Mouse (Mus musculus) stomach, embryonic 15.5 days (tissue): Measurements from ENCODE around the gene Plxdc2. TPM values are rescaled to one million over a fixed set of nuclear protein-coding genes. Genes with fewer than 3 reads are reported as not detected.
"Not testable (repeated sequence)": the region's sequence is repeated elsewhere in the genome, so short reads cannot be mapped to it uniquely, and the experiment has no call there.

Experiments
- ATAC-seq: fragments of 200-750 bp; cut with Nextera tagmentation; 2 replicates; pipeline ENCODE4 v1.8.0; 2017; ENCODE audit warnings: low read depth, moderate number of reproducible peaks, moderate TSS enrichment; ENCODE audit not compliant: insufficient read depth, low FRiP score
- H3K27ac ChIP-seq: fragments of 300-500 bp; sonication (generic); 2 replicates; pipeline ENCODE4 v1.5.1; 2015; ENCODE audit warnings: mild to moderate bottlenecking, inconsistent platforms
- H3K27me3 ChIP-seq: fragments of 300-500 bp; sonication (generic); replicated peaks from 2 replicates; pipeline ENCODE4 v1.6.1; 2015; ENCODE audit warnings: inconsistent platforms
- H3K36me3 ChIP-seq: fragments of 300-500 bp; sonication (generic); 2 replicates; pipeline ENCODE4 v1.6.1; 2015; ENCODE audit warnings: inconsistent platforms
- H3K4me1 ChIP-seq: fragments of 300-500 bp; sonication (generic); 2 replicates; pipeline ENCODE4 v1.6.1; 2015; ENCODE audit warnings: inconsistent platforms
- H3K4me2 ChIP-seq: fragments of 300-500 bp; sonication (generic); 2 replicates; pipeline ENCODE4 v1.6.1; 2015; ENCODE audit warnings: mild to moderate bottlenecking, inconsistent platforms
- H3K4me3 ChIP-seq: fragments of 300-500 bp; sonication (generic); replicated peaks from 2 replicates; pipeline ENCODE4 v1.5.1; 2015; ENCODE audit warnings: inconsistent platforms
- H3K9ac ChIP-seq: fragments of 300-500 bp; sonication (generic); 2 replicates; pipeline ENCODE4 v1.6.1; 2015; ENCODE audit warnings: inconsistent platforms
- H3K9me3 ChIP-seq: fragments of 300-500 bp; sonication (generic); 2 replicates; pipeline ENCODE4 v1.6.1; 2016; ENCODE audit warnings: inconsistent platforms
- WGBS: fragments of 180-500 bp; shearing (Covaris S2); methylation state at CpG from one replicate; pipeline ENCODE4 v1.1.7; 2015; 5-methylcytosine and 5-hydroxymethylcytosine counted together
- polyA plus RNA-seq: library from polyadenylated mRNA; unstranded; fragments of >200 nt; fragmentation: Nextera tagmentation; extraction: Ambion mirVana; gene quantifications from 2 replicates; pipeline ENCODE4 v1.2.1, GENCODE M21; 2015

Plxdc2 gene
- polyA plus RNA-seq, 1 experiment from 2014 or later = 29.4 TPM

DNA sequence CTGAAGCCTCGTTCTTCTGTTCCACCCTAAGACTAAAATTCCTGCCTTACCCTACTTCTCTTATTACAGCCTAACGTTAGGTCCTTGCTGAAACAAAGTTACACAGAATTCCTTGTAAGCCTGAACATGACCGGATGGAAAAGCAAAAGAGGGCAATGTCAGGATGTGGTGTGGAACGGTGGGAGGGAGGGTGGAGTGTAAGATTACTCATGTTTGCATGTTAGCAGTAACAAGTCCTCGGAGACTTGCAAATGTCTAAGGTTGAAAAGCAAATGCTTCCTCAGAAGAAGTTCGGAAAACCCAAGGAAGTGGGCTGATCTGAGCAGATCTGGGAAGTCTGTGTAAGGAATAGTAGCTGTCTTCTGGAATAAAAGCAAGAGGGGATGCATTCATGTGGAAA lies 353.8 kb downstream of the Plxdc2 start:
- 49% methylated on average over 6 of the region's 6 CpGs for WGBS

DNA sequence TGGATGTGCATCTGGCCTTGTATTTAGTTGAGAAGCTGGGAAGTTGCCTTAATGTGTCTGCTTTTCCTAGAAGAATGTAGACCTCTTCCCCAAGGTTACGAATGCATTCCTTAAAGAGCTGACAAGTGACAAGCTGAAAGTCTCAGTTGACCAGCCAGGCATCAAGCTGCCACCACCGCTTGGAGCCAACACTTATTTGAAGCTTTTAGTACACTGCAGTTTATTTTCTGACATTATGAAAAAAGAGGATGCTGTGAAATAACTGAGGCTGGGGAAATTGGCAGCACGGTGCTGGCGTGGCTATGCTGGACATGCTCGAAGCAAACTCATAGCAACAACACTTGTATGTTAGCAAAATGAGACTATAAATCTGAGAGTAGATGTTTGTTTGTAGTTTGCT lies 374.9 kb downstream of the Plxdc2 start:
- no peak overlapping the region for H3K27ac ChIP-seq
- H3K36me3 ChIP-seq = no peaks in the 10 kb centered on the region
- no peaks in the 10 kb centered on the region for H3K27me3 ChIP-seq
- no peak for ATAC-seq
- 85% methylated on average over 5 of the region's 5 CpGs for WGBS
- H3K4me1 ChIP-seq = no peaks in the 10 kb centered on the region
- no peaks in the 10 kb centered on the region for H3K9me3 ChIP-seq
- no peak overlapping the region for H3K4me2 ChIP-seq
- H3K4me3 ChIP-seq = no peak overlapping the region
- H3K9ac ChIP-seq = no peak overlapping the region

More for the DNA sequence above, 353.8 kb downstream of the Plxdc2 start:
- no peak overlapping the region for H3K27ac ChIP-seq
- no peak for ATAC-seq
- H3K27me3 ChIP-seq = no peaks in the 10 kb centered on the region
- H3K9ac ChIP-seq = no peak overlapping the region
- no peaks in the 10 kb centered on the region for H3K9me3 ChIP-seq
- no peak overlapping the region for H3K4me3 ChIP-seq
- H3K4me2 ChIP-seq = no peak overlapping the region
- H3K36me3 ChIP-seq = no peaks in the 10 kb centered on the region
- H3K4me1 ChIP-seq = no peaks in the 10 kb centered on the region

DNA sequence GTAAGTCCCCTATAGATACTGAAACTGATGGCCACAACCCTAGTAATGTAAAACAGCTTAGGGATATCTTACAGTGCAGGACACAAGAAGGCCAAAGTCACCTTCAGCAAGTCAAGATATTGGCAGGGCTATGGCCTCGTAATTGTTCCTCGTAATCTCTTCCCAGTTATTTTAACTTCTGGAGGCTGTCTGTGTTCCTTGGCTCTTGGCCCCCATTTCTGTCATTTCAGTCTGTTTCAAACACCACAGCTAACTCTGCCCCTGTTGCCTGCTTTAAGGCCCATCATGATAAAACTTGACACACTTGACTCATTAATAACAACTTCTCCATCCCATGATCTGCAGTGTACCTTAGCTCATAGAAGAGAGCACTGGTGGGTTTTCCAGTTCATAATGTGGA lies 378.3 kb downstream of the Plxdc2 start:
- Histone ChIP-seq H3K27ac (no peak overlapping the region), H3K27me3 (no peaks in the 10 kb centered on the region), H3K9ac (no peak overlapping the region), H3K4me3 (no peak overlapping the region), H3K4me1 (no peaks in the 10 kb centered on the region), H3K36me3 (no peaks in the 10 kb centered on the region), H3K4me2 (no peak overlapping the region), H3K9me3 (no peaks in the 10 kb centered on the region)
- WGBS = 88% methylated on average over 2 of the region's 2 CpGs
- ATAC-seq = no peak

DNA sequence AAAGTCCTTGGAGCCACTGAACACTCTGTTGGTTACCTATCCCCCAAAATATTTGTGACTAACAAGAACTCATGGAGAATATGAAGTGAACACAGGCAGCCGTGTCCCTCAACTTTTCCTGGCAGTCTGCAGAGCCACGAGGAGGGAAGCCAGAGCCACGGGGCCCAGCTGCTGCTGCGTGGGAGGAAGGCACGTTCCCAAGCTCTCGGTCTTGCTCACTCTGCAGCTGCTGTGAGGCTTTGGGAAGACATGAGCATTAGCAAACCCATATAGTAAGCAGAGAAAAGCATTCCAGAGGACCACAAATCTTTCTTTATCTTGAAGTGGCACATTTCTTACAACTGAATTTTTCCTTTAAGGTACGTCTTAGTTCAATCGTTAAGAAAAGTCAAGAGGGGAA lies 382.1 kb downstream of the Plxdc2 start:
- no peaks in the 10 kb centered on the region for H3K4me1 ChIP-seq
- ATAC-seq = no peak
- no peak overlapping the region for H3K4me3 ChIP-seq
- H3K9ac ChIP-seq = no peak overlapping the region
- no peaks in the 10 kb centered on the region for H3K27me3 ChIP-seq
- 20% methylated on average over 8 of the region's 8 CpGs for WGBS
- no peak overlapping the region for H3K4me2 ChIP-seq
- no peak overlapping the region for H3K27ac ChIP-seq
- no peaks in the 10 kb centered on the region for H3K9me3 ChIP-seq
- no peaks in the 10 kb centered on the region for H3K36me3 ChIP-seq

DNA sequence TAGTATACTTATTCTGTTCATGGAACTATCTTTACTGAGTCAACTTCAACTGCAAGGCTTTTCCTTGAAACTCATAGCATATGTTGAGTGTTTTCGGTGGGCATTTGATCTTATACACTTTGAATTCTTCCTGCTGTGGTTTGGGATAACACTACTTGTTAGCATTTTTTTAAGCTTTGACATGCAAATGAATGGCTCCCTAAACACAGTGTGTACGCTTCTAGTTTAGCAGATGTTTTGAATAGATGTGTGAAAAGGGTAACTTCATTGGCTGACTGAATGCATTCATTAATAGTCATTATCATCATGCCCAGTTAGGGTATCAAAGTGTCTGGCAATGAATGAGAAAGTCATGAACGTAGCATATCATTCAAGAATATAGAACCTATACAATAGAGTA lies 385.7 kb downstream of the Plxdc2 start:
- 87% methylated on average over 3 of the region's 3 CpGs for WGBS
- Histone ChIP-seq H3K27me3 (no peaks in the 10 kb centered on the region), H3K4me2 (no peak overlapping the region), H3K9ac (no peak overlapping the region), H3K9me3 (no peaks in the 10 kb centered on the region), H3K4me1 (no peaks in the 10 kb centered on the region), H3K36me3 (no peaks in the 10 kb centered on the region), H3K4me3 (no peak overlapping the region), H3K27ac (no peak overlapping the region)
- no peak for ATAC-seq

DNA sequence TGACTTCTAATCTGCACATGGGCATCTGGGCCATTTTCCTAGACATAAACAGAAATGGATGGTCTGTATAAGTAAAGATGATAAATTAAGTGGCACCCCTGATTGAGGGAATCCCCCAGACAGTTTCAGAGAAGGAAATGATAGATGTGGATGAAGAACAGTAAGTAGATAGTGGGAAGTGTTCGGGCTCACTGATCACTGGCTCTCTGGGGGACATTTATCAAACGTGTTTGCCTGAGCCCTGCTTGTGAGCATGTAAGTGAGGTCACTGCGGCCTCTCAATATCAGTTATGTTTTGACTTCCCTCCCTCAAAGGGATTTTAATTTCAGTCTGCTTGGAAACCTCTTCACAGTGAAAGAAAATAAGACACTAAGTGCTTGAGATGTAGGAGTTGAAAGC lies 387.5 kb downstream of the Plxdc2 start:
- WGBS = 29% methylated on average over 3 of the region's 3 CpGs
- Histone ChIP-seq H3K36me3 (no peaks in the 10 kb centered on the region), H3K9ac (no peak overlapping the region), H3K27me3 (no peaks in the 10 kb centered on the region), H3K4me1 (no peaks in the 10 kb centered on the region), H3K4me3 (no peak overlapping the region), H3K27ac (no peak overlapping the region), H3K4me2 (no peak overlapping the region), H3K9me3 (no peaks in the 10 kb centered on the region)
- no peak for ATAC-seq

DNA sequence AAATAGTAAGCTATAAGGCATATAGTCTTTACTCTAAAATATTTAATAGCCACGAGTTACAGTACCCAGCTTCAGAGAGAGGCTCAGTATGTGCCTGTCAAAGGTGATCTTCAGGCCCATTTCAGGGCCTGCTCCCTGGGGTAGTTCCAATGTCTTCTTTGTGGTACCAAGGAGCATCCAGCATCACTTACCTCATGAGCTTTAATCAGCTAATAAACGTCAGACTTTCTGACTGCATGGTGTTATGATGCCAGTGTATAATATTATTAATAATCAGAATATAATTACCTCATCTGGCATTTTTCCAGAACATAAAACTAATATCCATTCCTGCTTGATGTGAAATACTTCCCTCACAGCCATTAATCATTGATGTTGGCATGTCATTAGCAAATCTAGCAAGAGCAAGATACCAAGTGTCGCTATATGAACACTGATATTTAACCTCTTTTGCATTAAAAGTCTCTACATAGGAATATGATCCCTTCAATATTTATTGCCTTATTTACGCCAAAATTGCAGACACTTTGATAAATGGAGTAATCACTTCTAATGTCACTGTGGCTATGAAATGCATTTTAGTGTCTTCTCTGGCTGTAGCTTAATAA lies 393.3 kb downstream of the Plxdc2 start:
- ATAC-seq = no peak
- no peaks in the 10 kb centered on the region for H3K27me3 ChIP-seq
- no peak overlapping the region for H3K4me2 ChIP-seq
- no peaks in the 10 kb centered on the region for H3K4me1 ChIP-seq
- H3K4me3 ChIP-seq = no peak overlapping the region
- no peaks in the 10 kb centered on the region for H3K36me3 ChIP-seq
- no peak overlapping the region for H3K27ac ChIP-seq
- no peak overlapping the region for H3K9ac ChIP-seq
- no peaks in the 10 kb centered on the region for H3K9me3 ChIP-seq
- 74% methylated on average over 4 of the region's 4 CpGs for WGBS

DNA sequence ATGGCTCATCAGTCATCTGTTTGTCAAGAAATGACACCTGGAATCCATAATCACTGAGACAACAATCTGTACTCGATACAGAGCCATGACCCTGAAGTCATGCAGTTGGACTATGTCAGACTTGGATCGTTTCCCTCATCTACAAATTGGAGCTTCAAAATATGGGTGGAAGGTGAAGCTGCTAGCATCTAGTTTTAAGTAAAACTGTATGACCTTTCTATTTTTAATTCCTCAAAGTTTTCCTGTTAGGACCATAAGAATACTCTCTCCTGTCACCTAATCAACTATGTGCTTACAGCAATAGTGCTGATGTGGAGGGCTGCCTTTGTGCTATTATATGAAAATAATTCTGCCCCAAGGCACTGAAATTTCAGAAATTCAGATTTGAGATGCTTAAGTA lies 401.1 kb downstream of the Plxdc2 start:
- Histone ChIP-seq H3K27me3 (no peaks in the 10 kb centered on the region), H3K4me2 (no peak overlapping the region), H3K4me1 (no peaks in the 10 kb centered on the region), H3K4me3 (no peak overlapping the region), H3K9me3 (no peaks in the 10 kb centered on the region), H3K9ac (no peak overlapping the region), H3K27ac (no peak overlapping the region), H3K36me3 (no peaks in the 10 kb centered on the region)
- WGBS = 56% methylated on average over 2 of the region's 2 CpGs
- no peak for ATAC-seq

DNA sequence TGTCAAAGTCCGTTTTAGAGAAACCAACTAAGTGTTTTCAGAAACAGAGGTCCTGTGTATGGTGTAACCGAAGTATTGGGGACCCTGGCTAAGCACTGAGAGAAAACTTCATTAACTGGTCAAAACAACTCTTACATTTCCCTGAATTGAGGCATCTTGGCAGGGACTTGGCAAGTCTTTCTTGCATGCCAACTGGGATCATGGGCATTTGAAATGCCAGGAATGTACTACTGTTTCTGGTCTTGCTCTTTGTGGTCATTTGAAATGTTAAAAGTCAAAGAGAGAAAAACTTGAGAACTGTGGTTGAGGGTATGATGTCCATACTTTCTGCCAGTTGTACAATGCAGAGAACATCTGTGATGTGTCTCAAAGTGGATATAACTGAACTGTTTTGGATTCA lies 403.7 kb downstream of the Plxdc2 start:
- Histone ChIP-seq H3K27me3 (no peaks in the 10 kb centered on the region), H3K9me3 (no peaks in the 10 kb centered on the region), H3K4me3 (no peak overlapping the region), H3K4me1 (no peaks in the 10 kb centered on the region), H3K4me2 (no peak overlapping the region), H3K9ac (no peak overlapping the region), H3K27ac (no peak overlapping the region), H3K36me3 (no peaks in the 10 kb centered on the region)
- 87% methylated on average over 2 of the region's 2 CpGs for WGBS
- no peak for ATAC-seq

DNA sequence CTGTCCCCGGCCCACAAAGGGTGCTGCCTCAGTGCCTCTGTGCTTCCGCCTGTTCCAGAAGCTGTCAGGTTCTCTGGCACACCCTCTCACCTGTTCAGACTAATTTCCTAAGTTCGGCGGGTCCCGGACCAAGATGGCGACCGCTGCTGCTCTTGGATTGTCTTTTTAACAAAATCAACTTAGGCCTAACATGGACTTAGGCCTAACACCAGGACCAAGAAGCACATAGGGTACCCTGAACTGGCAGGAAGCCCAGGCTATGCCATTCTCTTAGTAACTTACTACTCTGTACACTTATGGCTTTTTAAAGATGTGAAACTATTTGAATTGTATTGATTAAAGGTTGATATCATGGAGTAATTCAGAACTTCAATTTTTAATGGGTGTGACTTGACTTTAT lies 413.0 kb downstream of the Plxdc2 start:
- not testable (repeated sequence) for H3K9me3 ChIP-seq, H3K27me3 ChIP-seq, ATAC-seq, H3K27ac ChIP-seq, H3K36me3 ChIP-seq, H3K4me3 ChIP-seq, H3K4me1 ChIP-seq, H3K4me2 ChIP-seq, H3K9ac ChIP-seq
- WGBS = 97% methylated on average over 5 of the region's 7 CpGs

DNA sequence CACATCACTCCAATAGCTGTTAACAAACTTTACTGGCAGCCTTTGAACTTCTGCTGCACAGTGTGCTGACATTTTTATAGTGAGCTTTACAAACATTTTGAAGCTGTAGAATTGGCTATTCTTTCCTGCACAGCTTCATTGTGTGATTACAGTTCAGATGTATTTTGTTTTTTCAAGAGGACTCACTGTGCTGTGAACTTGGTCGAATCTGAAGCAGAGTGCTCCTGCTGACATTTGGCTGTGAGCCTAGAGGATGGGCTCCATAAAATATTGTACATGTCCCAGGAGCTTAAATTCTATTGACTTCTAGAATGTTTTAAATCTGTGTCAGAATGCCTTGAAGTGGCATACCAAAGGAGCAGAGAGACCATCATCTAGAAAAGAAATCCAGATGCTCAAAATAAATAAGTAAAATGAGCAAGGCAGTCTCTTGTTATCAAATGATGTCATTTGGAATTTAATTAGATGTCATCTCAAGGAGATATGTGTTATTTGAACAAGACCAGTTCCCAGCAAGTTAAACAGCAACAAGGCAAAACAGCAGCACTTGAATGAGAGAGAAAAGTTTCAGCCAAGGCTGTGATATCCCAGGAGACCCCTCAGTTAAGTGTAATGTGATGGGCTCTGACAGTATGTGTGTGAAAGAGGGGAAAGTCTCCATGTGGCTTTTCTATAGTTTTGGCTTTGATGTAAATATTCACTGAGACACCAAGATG lies 417.5 kb downstream of the Plxdc2 start:
- no peak overlapping the region for H3K9ac ChIP-seq
- ATAC-seq = no peak; the same call in 1 of the 2 replicates
- 18% methylated on average over 1 of the region's 1 CpGs for WGBS
- no peaks in the 10 kb centered on the region for H3K9me3 ChIP-seq
- H3K4me3 ChIP-seq = no peak overlapping the region
- H3K27ac ChIP-seq = no peak overlapping the region
- no peak overlapping the region for H3K4me2 ChIP-seq
- H3K4me1 ChIP-seq = no peaks in the 10 kb centered on the region
- H3K36me3 ChIP-seq = no peaks in the 10 kb centered on the region
- no peaks in the 10 kb centered on the region for H3K27me3 ChIP-seq

DNA sequence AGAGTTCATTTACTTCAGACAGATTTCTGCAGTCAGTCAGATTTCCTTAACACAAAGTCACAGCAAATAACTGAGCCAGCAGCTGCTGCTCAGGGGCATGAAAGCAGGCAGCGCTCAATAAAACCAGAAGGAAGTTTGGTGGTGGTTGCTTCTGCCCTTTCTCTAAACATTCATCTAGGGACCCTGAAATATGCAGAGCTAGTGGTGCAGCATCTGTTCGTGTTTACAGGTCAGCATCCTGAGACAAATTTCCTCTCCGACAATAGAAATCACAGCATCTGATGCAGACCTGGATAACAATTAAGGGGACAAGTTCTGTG lies 418.0 kb downstream of the Plxdc2 start:
- no peak overlapping the region for H3K9ac ChIP-seq
- no peak overlapping the region for H3K4me2 ChIP-seq
- no peak overlapping the region for H3K4me3 ChIP-seq
- H3K9me3 ChIP-seq = no peaks in the 10 kb centered on the region
- no peak overlapping the region for H3K27ac ChIP-seq
- ATAC-seq = no peak
- H3K4me1 ChIP-seq = no peaks in the 10 kb centered on the region
- H3K27me3 ChIP-seq = no peaks in the 10 kb centered on the region
- H3K36me3 ChIP-seq = no peaks in the 10 kb centered on the region
- 44% methylated on average over 3 of the region's 3 CpGs for WGBS

DNA sequence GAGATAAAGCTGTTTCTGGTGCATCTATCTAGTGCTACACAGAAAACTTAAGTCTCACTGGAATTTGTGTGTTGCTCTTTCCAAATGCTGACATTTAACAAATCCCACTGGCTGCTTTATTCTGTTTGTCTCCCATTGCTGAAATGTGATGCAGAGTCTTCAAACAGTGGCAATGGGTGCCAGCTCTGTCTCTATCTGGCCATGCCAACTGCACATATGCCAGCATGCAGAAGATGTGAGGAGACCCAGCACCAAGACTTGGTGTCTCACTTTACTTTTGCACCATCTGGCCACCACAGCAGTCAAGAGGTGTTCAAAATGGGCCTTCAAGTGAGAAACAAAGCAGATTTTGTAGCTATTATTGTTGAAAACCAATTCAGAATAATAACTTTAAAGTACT lies 439.2 kb downstream of the Plxdc2 start:
- Histone ChIP-seq H3K36me3 (no peaks in the 10 kb centered on the region), H3K4me1 (no peaks in the 10 kb centered on the region), H3K27me3 (no peaks in the 10 kb centered on the region), H3K27ac (no peak overlapping the region), H3K4me3 (no peak overlapping the region), H3K4me2 (no peak overlapping the region), H3K9ac (no peak overlapping the region), H3K9me3 (no peaks in the 10 kb centered on the region)
- ATAC-seq = no peak
